Mouse (Mus musculus) forebrain, embryonic 14.5 days (tissue): ENCODE measurements at regions not wholly inside any gene's neighbourhood (a gene's known extent, or its start where the extent isn't known, plus 50 kb on each side); places are given as distances from the start of the nearest gene placed in this dataset.
A peak's percentile ranks its signal among the peaks of the same experiment; 100 is the strongest.

Experiments used
- ATAC-seq: fragments of 200-750 bp; cut with Nextera tagmentation; 2 replicates; pipeline ENCODE4 v1.8.0; 2017; ENCODE audit warnings: mild to moderate bottlenecking, moderate library complexity
- DNase-seq: peaks from one replicate; pipeline ENCODE4 v3.0.0-alpha.2; 2015; ENCODE audit warnings: low spot score
- H3K27ac ChIP-seq: fragments of 300-500 bp; sonication (generic); 2 replicates; pipeline ENCODE4 v1.5.1; 2014; ENCODE audit warnings: low read depth, mild to moderate bottlenecking, control low read depth, low read length, moderate library complexity
- H3K27me3 ChIP-seq: fragments of 300-500 bp; sonication (generic); replicated peaks from 2 replicates; pipeline ENCODE4 v1.6.1; 2014; ENCODE audit warnings: low read length, control low read depth, mixed read lengths; ENCODE audit not compliant: control insufficient read depth, insufficient read depth
- H3K36me3 ChIP-seq: fragments of 300-500 bp; sonication (generic); 2 replicates; pipeline ENCODE4 v1.6.1; 2014; ENCODE audit warnings: low read length, control low read depth; ENCODE audit not compliant: control insufficient read depth, insufficient read depth
- H3K4me1 ChIP-seq: fragments of 300-500 bp; sonication (generic); 2 replicates; pipeline ENCODE4 v1.6.1; 2014; ENCODE audit warnings: antibody characterized with exemption, low read length, control low read depth; ENCODE audit not compliant: control insufficient read depth, insufficient read depth
- H3K4me2 ChIP-seq: fragments of 300-500 bp; sonication (generic); 2 replicates; pipeline ENCODE4 v1.6.1; 2014; ENCODE audit warnings: mild to moderate bottlenecking, control low read depth, low read length
- H3K4me3 ChIP-seq: fragments of 300-500 bp; sonication (generic); 2 replicates; pipeline ENCODE4 v1.5.1; 2014; ENCODE audit warnings: low read depth, low read length, control low read depth
- H3K9ac ChIP-seq: fragments of 300-500 bp; sonication (generic); 2 replicates; pipeline ENCODE4 v1.6.1; 2014; ENCODE audit warnings: mild to moderate bottlenecking, low read length, control low read depth, moderate library complexity
- H3K9me3 ChIP-seq: fragments of 300-500 bp; sonication (generic); replicated peaks from 2 replicates; pipeline ENCODE4 v1.6.1; 2016; ENCODE audit warnings: low read length, control low read depth, mixed read lengths; ENCODE audit not compliant: control insufficient read depth
- WGBS: fragments of 180-500 bp; shearing (Covaris S2); extraction: QIAGEN DNeasy Blood & Tissue Kit; methylation state at CpG from one replicate; pipeline ENCODE4 v1.1.7; 2014; 5-methylcytosine and 5-hydroxymethylcytosine counted together

DNA sequence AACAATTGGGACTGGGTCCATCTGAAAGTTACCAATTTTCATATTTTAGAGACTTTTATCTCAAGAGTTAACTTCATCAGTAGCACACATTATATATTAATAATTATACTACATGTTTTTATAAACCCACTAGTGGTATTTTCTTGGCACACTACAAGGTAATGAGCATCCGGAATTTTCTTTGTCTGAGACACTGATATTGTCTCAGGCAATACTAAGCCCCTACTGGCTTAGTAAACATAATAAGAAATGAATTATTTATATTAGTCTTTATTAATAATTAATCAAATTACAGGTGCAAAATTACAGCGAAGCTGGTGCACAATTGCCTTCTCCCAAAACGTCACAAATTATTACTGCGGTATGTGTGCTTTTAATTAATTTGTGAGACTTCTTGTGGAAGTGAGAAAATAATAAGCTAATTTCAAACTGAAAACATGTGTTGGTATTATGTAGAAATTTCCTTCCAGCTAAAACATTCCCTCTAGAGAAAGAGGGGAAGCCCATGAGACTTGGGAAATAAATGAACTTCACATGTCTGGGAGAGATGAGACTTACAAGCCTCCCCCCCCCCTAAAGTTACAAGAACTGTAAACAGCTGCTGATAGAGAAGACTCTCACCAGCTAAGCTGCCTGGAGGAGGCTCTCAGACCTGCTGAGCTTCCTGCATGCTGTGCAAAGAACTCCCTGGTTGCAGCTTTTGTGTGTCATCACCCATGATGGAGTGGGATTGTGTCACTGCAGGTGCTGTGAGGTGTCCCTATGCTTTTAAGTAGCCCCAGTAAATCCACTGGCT is 583.9 kb downstream of the Ipo11 start:
- no peak for DNase-seq
- H3K4me1 ChIP-seq, result no peaks in the 10 kb centered on the region

DNA sequence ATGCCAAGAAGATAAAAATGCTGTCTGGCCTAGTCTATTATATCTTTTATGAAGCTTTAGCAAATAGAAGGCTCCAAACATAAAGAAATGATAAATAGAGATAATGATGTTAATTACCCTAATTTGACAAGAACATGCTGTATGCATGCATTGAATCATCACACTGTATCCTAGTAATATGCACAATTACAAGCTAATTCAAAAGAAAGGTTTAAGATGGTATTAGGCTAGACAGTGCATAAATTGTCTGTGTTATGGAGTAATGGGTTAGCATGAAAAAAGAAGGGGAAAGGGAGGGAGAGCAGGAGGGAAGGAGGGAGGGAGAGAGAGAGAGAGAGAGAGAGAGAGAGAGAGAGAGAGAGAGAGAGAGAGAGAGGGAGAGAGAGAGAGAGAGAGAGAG is 604.7 kb downstream of the Ipo11 start:
- H3K9ac ChIP-seq, result no peak overlapping the region
- ATAC-seq (no peak), DNase-seq (no peak)
- no peaks in the 10 kb centered on the region for H3K36me3 ChIP-seq
- no peak overlapping the region for H3K27ac ChIP-seq
- no peak overlapping the region for H3K4me2 ChIP-seq
- H3K4me3 ChIP-seq, result no peak overlapping the region
- no peaks in the 10 kb centered on the region for H3K4me1 ChIP-seq
- no peaks in the 10 kb centered on the region for H3K9me3 ChIP-seq
- no peaks in the 10 kb centered on the region for H3K27me3 ChIP-seq

More for the DNA sequence above, 583.9 kb downstream of the Ipo11 start:
- no peak overlapping the region for H3K27ac ChIP-seq
- H3K9me3 ChIP-seq, result no peaks in the 10 kb centered on the region
- 80% methylated on average over 4 of the region's 4 CpGs for WGBS
- no peak overlapping the region for H3K4me3 ChIP-seq
- H3K27me3 ChIP-seq, result no peaks in the 10 kb centered on the region
- no peak overlapping the region for H3K4me2 ChIP-seq
- no peak overlapping the region for H3K9ac ChIP-seq
- no peaks in the 10 kb centered on the region for H3K36me3 ChIP-seq
- ATAC-seq, result no peak

DNA sequence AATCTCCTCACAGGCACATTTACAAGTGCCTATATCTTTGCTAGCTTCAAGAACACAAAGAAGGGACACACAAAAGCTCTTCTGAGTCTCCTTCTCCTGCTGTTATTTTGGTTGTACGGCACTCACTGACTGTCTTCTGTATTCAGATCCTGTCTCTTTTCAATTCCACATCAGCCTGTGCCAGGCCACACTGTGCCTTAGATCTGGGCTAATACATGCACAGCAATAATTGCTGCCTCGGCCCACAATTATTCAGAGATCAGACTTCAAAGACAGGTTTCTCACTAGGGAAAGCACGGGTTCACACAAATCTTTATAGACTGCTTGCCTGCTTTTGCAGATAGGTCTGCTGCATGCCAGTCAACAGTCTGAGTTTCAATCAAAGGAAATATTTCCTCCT is 617.8 kb downstream of the Ipo11 start:
- H3K27me3 ChIP-seq, result no peaks in the 10 kb centered on the region
- 5% methylated on average over 3 of the region's 3 CpGs for WGBS
- no peaks in the 10 kb centered on the region for H3K36me3 ChIP-seq
- peaks cover 9% of the 10 kb centered on the region for H3K4me1 ChIP-seq
- H3K9ac ChIP-seq, result no peak overlapping the region
- no peaks in the 10 kb centered on the region for H3K9me3 ChIP-seq
- H3K4me2 ChIP-seq, result no peak overlapping the region
- DNase-seq (peak; percentile 74), ATAC-seq (peak; percentile 93)
- H3K27ac ChIP-seq, result 0 out of 2 replicates have a peak overlapping the region, but pooled peaks have one; percentile 28
- no peak overlapping the region for H3K4me3 ChIP-seq

DNA sequence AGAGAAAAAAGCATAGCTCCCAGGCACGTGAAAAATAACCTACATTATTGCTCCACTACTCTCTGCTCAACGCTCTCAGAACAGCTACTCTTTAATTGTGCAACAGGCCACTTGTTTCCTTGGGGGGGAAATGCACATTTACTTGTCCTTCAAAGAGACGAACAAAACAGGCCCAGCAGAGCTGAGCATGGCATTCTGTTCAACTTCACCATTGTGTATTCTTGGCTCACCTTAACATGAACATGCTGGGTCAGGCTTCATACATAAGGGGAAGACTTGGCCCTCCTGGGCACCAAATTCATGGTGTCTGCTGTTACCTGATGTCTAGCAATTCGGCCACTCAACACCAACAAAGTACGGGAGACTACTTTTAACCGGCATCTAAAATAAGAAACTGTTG is 618.3 kb downstream of the Ipo11 start:
- H3K4me2 ChIP-seq, result no peak overlapping the region
- H3K9me3 ChIP-seq, result no peaks in the 10 kb centered on the region
- H3K27ac ChIP-seq, result peak overlapping the region; percentile 28; the same call in 1 of the 2 replicates
- H3K4me3 ChIP-seq, result no peak overlapping the region
- ATAC-seq, result peak; percentile 60
- no peaks in the 10 kb centered on the region for H3K36me3 ChIP-seq
- no peaks in the 10 kb centered on the region for H3K27me3 ChIP-seq
- no peak overlapping the region for H3K9ac ChIP-seq
- 24% methylated on average over 6 of the region's 6 CpGs for WGBS
- peak; percentile 52 for DNase-seq
- peaks cover 9% of the 10 kb centered on the region for H3K4me1 ChIP-seq

DNA sequence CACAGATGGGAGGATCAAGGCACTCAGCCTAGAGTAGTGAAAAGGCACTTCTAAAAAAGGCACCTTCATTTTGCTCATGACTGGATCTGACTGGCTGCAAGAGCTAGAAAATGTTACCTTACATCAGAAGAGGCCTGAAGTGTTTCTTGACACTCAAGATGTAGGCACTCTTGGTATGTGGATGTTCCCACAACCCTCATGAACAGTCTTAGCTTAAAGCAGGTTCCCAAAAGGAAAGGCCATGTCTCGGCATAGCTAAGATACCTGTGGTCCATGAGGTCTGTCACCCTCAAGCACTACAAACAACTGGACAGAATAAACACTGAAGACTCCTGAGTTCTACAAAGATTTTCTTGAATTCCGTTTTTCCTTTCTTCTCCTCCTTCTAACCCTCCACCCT is 619.5 kb downstream of the Ipo11 start:
- Histone ChIP-seq H3K36me3 (no peaks in the 10 kb centered on the region), H3K4me2 (no peak overlapping the region)
- ATAC-seq, result no peak

DNA sequence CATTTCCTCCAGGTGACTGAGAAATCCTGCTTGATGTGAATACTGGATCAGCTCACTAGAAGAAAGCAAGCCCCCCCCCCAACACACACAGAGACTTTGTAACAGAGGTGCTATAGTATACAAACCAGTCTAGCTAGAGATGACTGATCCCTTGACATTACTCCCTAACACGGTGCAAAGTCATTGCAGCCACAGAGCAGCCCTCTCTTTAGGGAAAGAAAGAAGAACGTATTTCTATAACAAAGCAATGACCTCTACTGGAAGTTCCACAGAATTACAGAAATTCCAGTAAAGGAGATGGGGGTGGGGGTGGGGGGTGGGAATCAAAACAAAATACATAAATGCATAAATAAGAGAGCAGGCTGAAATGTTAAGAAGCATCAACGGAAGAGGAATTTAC is 655.6 kb downstream of the Ipo11 start:
- H3K9ac ChIP-seq, result no peak overlapping the region
- ATAC-seq, result peak; percentile 50; the same call in 1 of the 2 replicates
- H3K9me3 ChIP-seq, result no peaks in the 10 kb centered on the region
- WGBS, result 38% methylated on average over 3 of the region's 3 CpGs
- no peaks in the 10 kb centered on the region for H3K27me3 ChIP-seq
- H3K36me3 ChIP-seq, result no peaks in the 10 kb centered on the region
- H3K4me2 ChIP-seq, result no peak overlapping the region
- peak; percentile 19 for DNase-seq
- H3K4me3 ChIP-seq, result no peak overlapping the region
- no peak overlapping the region for H3K27ac ChIP-seq
- no peaks in the 10 kb centered on the region for H3K4me1 ChIP-seq

More for the DNA sequence above, 619.5 kb downstream of the Ipo11 start:
- Histone ChIP-seq H3K9ac (no peak overlapping the region), H3K27me3 (no peaks in the 10 kb centered on the region), H3K4me3 (no peak overlapping the region), H3K9me3 (no peaks in the 10 kb centered on the region), H3K4me1 (peaks cover 9% of the 10 kb centered on the region), H3K27ac (no peak overlapping the region)
- 89% methylated on average over 2 of the region's 2 CpGs for WGBS
- DNase-seq, result no peak

DNA sequence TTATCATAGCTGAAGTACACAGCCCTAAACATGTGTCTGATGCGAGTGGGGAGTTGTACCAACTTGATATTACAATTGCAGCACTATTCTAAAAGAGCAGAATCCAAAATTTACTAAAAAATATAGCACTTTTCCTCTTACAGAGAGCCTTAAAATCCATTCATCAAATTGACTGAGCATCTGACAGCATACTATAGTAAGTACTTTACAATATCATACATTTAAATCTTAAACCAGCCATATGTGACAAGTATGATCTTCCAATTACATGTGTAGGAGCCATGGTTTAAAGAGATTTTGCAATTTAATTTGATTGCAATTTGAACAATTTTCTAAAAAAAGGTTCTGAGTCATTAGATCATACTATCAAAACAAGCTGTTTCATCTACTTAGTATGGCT is 676.9 kb downstream of the Ipo11 start:
- no peak for DNase-seq
- Histone ChIP-seq H3K9me3 (no peaks in the 10 kb centered on the region), H3K4me1 (no peaks in the 10 kb centered on the region), H3K4me3 (no peak overlapping the region), H3K27me3 (no peaks in the 10 kb centered on the region), H3K9ac (no peak overlapping the region), H3K4me2 (no peak overlapping the region), H3K27ac (no peak overlapping the region), H3K36me3 (no peaks in the 10 kb centered on the region)
- ATAC-seq, result no peak
- 76% methylated on average over 1 of the region's 1 CpGs for WGBS
